Mouse (Mus musculus) v-Abl transformed pro-B cells (cell line): ENCODE data around the gene Ppp1r14a.

ENCODE experiments used
- in situ Hi-C, 2 experiments: fragments of 400-800 bp; cut with MboI; formaldehyde crosslinking; loops; one replicate each; pipeline ENCODE4 v1.15.1; 2025; ENCODE audit not compliant: unreplicated experiment in 2 of 2

Ppp1r14a gene

DNA sequence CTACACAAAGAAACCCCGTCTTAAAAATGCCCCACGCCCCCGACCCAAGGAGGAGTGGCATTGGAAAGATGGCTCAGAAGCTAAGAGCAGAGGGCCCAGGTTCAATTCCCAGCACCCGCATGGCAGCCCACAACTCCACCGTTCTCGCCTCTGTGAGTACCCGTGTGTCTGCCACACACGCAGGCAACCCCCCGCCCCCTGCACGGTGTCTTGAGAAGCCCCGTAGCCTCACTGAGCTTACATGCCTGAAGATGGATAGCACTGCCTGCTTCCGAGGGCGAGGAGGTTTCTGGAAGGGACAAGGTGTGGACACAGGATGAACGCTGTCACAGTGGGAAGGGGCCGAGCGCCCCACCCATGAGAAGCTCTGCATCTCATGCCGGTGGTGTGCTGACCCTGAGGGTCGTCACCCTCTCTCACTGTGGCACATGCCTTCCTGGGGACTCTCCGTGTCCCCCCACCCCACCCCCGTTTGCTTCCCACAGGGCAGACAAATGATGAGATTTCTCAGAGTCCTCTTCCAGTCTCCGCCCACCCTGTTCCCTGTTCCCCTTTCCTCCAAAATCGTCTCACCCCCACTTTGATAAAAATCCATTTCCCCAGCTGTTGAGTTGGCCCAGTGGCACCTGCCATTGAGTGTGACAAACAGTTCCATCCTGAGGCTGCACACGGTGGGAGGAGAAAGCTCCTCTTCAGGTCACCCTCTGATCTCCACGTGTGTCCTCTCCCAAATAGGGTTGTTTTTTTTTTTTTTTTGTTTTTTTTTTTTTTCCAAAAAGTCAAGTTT, 6.9 kb downstream of the Ppp1r14a start:
- in situ Hi-C loops, result loop anchor here in 1 of 2 experiments (10.0 kb wide), 1 partner anchor 241 kb away; no protein-coding TSS in a partner anchor

DNA sequence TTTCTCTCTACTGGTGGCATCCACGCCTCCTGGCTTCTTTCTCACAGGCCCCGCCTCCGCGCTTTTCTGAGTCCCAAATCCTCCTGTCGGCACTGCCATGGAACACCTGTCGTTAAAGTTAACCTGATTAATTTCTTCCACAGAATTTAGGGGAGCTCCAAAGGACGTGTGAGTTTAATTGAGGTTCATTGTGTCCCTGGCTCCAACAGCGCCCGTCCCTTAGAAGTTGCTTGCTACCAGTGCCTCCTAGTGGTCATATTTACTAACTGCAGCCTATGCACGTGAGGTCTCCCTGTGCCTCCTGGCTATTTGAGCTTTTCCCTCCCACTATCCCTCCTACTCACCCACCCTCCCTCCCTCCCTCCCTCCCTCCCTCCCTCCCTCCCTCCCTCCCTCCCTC, 7.9 kb downstream of the Ppp1r14a start:
- in situ Hi-C loops, result loop anchor here in 1 of 2 experiments (10.0 kb wide), 1 partner anchor 242 kb away; no protein-coding TSS in a partner anchor

DNA sequence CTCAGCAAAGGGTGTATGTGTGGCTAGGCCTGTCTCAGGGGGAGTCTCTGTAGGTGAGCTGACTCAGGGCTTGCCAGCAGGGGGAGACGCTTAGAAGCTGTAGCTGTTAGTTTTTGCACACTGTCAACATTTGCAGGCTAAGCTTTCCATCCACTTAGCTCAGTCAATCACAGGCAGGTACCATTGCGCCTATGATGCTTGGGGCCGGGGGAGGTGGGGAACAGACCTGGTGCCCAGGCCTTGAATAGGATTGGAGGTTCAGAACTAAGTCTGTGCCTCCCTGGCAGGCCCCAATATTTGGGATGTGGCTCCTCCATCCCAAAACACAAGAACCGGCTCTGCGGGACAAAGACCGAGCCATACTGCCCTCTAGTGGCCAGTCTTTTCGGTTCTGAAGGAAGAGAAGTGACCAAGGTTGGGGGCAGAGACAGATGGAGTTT, 12.0 kb downstream of the Ppp1r14a start:
- in situ Hi-C loops, result loop anchor here (5.0 to 25.0 kb wide), 3 partner anchors 174 to 539 kb away; partner anchors contain the start of genes Ccer2 (in 1 of the 2), Nfkbib (in 1 of the 2), Ryr1 (in 1 of the 2) and Sirt2 (in 1 of the 2)

DNA sequence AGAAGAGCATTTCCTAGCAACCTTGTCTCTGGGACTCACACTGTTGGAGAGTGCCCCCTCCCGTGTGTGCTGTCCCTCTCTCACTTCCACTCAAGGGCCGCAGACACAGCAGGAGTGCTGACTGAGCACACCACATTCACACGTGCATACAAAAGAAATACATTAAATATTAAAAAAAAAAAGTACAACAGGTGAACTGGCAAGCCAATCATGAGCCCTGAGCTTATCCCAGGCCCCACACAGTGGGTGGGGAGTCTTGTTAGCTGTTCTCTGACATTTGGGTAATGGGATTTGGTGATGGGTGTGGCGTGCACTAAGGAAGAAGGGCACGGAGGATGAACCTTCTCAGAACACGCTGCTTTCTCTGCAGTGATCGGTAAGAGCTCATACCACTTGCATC, 13.5 kb downstream of the Ppp1r14a start:
- in situ Hi-C loops, result loop anchor here (5.0 to 25.0 kb wide), 3 partner anchors 175 to 540 kb away; partner anchors contain the start of genes Ccer2 (in 1 of the 2), Nfkbib (in 1 of the 2), Ryr1 (in 1 of the 2) and Sirt2 (in 1 of the 2)

DNA sequence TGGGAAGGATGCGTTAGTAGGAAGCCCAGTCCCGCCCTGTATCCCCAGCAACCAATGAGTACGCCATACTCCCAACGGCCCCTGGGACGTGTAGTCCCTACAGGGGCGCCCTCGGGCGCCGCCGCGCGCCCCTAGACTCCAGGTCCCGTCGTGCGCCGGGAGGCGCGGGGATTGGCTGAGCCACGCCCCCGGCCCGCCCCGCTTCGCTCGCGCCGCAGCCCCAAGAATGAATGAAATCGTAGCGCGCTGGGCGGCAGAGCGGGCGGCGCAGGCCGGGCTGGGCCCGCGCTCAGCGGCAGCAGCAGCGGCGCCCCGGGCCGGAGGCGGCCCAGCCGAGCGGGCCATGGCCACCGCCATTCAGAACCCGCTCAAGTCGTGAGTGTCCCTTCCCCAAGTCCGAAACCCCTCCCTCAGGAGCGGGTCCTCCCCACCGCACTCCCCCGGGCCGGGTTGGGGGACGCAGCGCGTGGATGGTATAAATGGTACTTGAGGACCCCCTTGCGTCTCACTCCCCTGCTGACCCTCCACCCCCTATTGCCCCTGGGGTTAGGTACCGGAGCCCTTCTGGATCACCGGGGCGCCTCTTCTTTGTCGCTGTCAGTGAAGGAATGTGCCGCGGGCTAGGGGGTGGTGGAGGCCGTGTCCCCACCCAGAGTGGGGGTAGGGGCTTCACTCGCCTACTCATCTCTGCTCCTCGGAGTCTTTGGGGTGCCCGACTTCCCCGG, 14.8 kb downstream of the Ppp1r14a start, which contains the start of gene Dpf1:
Gene Dpf1, plus strand, starts transcription at position 214 of the 725 bp plus-strand sequence.
- in situ Hi-C loops, result loop anchor here (5.0 to 25.0 kb wide), 3 partner anchors 177 to 542 kb away; partner anchors contain the start of genes Ccer2 (in 1 of the 2), Nfkbib (in 1 of the 2), Ryr1 (in 1 of the 2) and Sirt2 (in 1 of the 2)

DNA sequence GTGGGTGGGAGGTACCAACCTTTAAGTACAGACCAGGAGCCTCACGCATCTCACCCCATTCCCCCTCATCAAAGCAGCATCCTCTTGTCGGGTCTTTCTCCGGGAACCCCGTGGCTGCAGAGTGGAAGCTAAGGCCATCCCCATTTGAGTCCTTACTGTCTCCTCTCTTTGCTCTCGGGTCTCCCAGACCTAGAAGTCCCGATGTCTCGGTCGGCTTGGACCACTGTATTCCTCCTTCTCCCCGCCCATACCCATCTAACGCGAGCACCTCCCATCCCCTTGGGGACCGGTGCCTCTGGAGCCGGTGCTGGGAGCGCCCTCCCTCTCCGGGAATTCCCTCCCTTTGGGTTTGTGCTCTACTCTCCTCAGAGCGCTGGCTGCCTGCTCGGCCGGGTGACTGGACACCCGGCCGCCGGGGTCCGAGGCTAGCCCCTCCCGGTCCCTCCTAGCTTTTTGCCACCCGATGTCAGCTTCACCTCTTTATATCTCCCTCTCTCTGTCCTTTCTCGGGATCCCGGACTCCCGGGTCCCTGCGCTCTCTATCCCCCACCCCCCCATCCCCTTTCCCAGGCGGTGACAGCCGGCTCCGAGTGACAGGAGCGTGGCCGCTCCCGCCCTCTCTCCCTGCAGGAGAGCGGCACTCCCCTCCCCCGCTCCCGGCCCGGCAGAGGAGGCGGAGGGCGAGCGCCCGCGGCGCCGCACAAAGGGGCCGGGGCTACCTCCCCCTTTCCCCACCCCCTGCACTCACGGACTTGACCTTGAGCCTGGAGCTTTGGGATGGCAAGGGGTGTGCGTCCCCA, 15.6 kb downstream of the Ppp1r14a start:
- in situ Hi-C loops, result loop anchor here (5.0 to 25.0 kb wide), 3 partner anchors 177 to 542 kb away; partner anchors contain the start of genes Ccer2 (in 1 of the 2), Nfkbib (in 1 of the 2), Ryr1 (in 1 of the 2) and Sirt2 (in 1 of the 2)

DNA sequence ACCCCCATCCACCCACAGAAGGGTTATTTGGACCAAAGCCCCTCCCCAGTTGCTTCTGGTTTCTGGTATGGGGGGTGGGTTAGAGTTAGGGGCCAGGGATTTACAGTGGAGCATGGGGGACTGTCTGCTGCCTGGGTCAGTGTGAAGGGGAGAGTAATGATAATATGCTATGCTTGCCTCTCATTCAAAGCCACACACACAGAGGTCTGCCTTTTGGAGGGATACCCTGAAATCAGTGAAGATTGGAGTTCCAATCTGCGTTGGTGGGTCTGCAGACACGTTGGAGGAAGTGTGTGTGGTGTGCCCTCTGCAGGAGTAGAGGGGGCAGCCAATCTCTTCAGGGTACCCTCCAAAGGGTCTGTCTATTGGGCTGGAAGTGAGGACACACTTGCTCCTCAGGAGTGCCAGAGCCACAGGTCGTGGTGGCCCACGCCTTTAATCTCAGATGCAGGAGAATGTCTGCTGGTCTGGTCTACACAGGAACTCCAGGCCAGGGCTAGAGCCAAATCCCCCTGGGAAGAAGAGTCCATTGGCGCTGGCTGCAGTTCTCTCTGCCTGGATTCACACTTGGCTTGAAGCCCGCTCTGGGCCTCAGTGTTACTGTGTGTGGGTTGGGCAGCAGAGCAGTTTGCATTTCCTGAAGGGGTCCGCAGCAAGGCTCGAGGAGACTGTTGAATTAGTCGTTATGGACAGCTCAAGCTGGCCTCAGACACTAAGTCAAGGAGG, 16.3 kb downstream of the Ppp1r14a start:
- in situ Hi-C loops, result loop anchor here in 1 of 2 experiments (25.0 kb wide), 1 partner anchor 543 kb away; the partner anchor contains the start of genes Ccer2, Nfkbib and Sirt2

DNA sequence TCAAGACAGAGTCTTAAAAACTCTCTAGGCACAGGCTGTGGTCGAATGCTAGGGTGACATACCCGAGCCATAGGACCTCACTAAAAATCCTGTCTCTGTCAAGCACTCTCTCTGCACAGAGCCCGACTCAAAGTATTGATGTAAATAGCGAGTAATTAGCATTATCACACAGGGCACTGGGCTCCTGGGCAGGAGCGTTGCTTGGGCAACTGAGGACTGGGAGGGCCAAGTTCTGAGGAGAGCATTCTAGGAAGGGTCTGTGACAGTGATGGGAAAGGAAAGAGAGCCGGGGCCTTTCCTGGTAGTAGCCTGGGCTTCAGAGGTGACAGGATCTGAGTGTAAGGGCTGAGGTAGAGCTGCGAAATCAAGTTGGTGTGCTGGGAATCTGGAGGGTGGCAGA, 17.0 kb downstream of the Ppp1r14a start:
- in situ Hi-C loops, result loop anchor here in 1 of 2 experiments (25.0 kb wide), 1 partner anchor 544 kb away; the partner anchor contains the start of genes Ccer2, Nfkbib and Sirt2

DNA sequence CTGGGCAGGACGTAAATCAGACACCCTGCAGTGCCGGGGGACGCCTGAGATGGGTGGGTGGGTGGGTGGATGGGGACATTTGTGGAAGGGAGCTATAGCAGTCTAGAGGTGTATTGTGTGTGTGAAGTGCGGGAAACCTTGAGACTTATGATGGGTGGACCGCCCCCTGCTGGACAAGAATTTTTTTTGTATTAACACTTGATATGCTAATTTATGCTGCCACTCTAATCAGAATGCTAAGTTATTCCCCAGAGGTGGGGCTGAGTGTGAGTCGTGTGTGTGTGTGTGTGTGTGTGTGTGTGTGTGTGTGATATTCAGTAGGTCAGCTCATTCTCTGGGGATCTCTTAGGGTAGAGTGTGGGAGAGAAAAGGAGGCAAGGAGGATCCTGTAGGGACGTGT, 17.5 kb downstream of the Ppp1r14a start:
- in situ Hi-C loops, result loop anchor here in 1 of 2 experiments (25.0 kb wide), 1 partner anchor 544 kb away; the partner anchor contains the start of genes Ccer2, Nfkbib and Sirt2

DNA sequence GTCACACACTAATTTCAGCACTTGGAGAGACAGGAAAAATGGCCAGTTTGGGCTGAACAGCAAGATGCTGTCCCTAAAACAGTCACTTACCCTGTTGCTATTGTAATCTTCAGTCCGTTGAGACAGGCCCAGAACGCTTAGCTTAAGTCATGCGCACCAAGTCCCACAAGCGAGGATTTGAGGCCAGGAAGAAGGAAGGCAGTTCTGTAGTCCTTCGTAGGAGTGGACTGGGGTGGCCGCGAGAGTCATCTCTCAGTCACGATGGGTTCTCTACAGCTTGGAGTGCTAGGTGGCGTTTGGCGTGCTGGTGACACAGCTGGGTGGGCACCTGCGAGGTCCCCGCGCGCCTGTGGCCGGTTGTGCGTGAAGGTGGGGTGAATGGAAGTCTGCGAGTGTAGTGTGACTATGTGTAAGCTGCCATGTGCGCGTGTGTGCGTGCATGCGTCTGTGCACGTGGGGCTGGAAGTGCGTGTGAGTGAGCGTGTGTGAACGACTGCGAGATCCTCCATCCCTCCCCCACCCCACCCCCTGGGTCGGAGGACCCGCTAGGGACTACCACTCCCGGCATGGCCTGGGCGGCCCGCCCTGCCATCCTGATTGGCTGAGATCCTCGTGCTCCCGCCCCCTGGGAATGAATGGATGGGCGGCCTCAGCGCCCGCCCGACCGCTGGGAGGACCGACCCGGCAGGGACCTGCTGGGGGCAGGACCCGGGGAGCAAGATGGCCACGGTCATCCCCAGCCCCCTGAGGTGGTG, 18.4 kb downstream of the Ppp1r14a start:
- in situ Hi-C loops, result loop anchor here in 1 of 2 experiments (25.0 kb wide), 1 partner anchor 545 kb away; the partner anchor contains the start of genes Ccer2, Nfkbib and Sirt2

DNA sequence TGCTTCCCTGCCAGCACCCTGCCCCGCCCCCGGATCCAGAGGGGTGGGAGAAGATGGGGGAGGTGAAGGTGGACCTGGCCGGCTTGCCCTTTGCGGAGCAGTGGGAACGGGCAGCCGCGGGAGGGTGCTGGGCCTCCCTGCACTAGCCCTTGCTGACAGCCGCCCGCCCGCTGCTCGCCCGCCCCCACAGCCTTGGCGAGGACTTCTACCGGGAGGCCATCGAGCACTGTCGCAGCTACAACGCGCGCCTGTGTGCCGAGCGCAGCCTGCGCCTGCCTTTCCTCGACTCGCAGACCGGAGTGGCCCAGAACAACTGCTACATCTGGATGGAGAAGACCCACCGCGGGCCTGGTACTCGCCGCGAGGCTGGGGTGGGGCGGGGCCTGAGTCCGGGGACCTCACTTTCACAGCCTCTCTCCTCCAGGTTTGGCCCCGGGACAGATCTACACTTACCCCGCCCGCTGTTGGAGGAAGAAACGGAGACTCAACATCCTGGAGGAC, 20.2 kb downstream of the Ppp1r14a start:
- in situ Hi-C loops, result loop anchor here in 1 of 2 experiments (25.0 kb wide), 1 partner anchor 547 kb away; the partner anchor contains the start of genes Ccer2, Nfkbib and Sirt2

DNA sequence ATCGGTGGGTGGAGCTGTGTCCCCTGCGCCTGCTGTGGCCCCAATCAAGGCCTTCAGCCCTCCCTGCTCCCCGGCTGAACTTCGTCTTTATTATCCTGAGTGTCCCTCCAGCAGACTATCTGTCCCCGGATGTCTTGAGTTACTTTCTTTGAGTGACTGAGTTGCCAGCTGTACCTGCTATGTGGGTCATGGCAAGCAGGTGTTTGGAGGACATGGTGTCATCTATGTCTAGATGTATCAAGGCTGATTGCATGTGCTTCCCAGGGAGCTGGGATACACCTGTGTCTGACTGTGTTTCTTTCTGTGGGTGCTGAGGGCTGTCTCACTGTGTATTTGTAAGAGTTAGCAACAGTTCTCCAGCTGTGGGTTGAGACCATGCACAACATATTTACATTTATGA, 20.6 kb downstream of the Ppp1r14a start:
- in situ Hi-C loops, result loop anchor here in 1 of 2 experiments (25.0 kb wide), 1 partner anchor 547 kb away; the partner anchor contains the start of genes Ccer2, Nfkbib and Sirt2

DNA sequence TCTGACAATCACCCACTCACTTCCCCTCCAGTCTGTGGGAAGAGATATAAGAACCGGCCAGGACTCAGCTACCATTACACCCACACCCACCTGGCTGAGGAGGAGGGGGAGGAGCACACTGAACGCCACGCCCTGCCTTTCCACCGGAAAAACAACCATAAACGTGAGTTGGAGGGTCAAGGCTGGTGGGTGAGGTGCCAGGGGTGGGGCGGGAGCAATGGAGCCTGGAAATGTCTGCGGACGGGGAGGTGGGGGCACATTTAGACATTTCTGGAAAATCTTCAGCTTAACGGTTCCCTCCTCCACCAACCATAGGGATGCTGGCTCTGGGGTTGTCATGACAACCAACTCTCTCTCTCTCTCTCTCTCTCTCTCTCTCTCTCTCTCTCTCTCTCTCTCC, 23.9 kb downstream of the Ppp1r14a start:
- in situ Hi-C loops, result loop anchor here in 1 of 2 experiments (25.0 kb wide), 1 partner anchor 551 kb away; the partner anchor contains the start of genes Ccer2, Nfkbib and Sirt2

DNA sequence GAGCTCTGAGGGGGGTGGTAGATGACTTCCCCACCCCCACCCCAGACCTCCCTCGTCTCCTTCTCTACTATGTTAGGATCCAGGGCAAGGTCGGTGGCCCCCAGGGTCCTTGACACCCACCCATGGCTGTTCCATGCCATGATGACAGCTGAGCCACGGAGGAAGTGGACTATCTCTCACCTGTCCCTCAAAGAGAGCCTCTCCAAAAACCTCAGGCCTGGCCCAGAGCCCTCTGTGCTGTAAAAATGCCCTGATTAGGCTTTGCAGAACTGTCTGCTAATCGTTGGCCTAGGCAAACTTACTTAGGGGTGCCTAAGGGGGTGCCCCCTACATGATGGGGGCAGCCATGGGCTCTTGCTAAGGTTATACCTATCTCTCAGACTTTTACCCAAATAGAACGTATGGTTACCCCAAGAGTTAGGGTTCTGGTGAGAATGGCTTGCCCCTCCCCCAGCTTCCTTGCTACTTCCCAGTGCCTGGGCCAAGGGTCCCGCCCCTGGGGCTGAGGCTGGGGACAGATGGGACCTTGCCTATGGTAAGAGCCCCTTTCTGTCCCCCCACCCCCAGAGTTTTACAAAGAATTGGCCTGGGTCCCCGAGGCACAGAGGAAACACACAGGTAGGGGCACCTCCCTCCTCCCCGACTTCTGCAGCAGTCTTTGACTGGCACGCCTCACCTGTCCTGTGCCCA, 24.6 kb downstream of the Ppp1r14a start:
- in situ Hi-C loops, result loop anchor here in 1 of 2 experiments (25.0 kb wide), 1 partner anchor 551 kb away; the partner anchor contains the start of genes Ccer2, Nfkbib and Sirt2

DNA sequence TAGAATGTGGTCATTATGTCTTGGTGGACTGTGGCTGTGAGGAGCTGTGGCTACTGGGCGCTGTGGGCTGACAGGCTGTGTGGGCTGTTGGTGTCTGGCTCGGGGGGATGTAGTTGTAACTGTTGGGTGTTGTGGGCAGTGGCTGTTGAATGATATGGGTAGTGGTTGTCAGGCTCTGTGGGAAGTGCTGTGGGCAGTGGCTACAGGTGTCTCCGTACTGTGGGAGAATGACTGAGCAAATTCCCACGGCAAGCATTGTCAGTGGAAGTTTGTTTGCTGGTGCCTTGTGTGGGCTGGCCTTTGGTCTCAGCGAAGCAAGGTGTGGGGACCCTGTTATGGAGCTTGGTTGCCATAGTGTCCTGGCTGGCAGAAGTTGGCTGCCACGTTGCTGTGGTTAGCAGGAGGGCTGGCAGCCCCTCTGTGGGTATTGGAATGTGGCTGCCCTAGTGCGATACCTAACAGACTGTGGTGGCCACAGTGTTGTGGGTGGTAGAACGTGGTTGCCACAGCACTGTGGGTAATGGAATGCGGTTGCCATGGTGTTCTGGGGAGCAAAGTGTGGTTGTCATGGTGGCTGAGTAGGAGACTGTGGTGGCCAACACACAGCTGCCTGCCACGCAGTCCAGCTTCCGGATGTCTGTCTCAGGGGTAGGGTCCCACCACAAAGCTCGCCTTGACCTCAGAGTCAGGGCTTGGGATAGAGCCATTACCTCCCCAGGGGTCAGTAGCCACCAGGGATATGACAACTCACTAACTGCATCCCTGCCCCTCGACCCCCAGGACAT, 25.9 kb downstream of the Ppp1r14a start:
- in situ Hi-C loops, result loop anchor here in 1 of 2 experiments (25.0 kb wide), 1 partner anchor 553 kb away; the partner anchor contains the start of genes Ccer2, Nfkbib and Sirt2
